Mouse (Mus musculus): ENCODE results near the gene Ush1g. TPM values are rescaled to one million over a fixed set of nuclear protein-coding genes. Genes with fewer than 3 reads are reported as not detected.
A peak's percentile ranks its signal among the peaks of the same experiment; 100 is the strongest.

Ush1g gene
- polyA plus RNA-seq, 1 experiment from 2014 or later = not detected

- no peak overlapping the region for H3K4me3 ChIP-seq (ENCODE audit: low read length)
- H3K36me3 ChIP-seq (ENCODE audit: insufficient read depth, low read length) = no peaks in the 10 kb centered on the region
- no peaks in the 10 kb centered on the region for H3K9me3 ChIP-seq (ENCODE audit: low read length)
Observed at GRCm38 (mm10) chr11:115275509-115275908, 46.3 kb downstream of the Ush1g start.

DNA sequence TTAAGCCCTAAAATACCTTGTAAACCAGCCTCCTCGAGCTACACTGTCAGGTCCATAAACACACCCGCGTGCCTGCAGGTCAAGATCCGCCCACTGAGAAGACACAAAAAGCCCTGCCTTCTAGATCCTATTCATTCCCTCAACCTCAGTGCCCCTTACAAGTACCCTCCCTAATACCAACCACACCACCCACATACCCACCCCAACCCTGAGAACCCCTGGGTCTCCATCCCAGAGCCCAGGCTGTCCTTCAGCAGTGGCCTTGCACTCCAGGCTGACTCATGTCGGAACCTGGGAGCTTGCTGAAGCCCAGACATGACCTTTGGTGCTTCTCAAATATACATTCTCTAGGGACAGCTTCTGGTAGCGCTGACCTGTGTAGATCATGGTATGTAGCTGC, 47.1 kb downstream of the Ush1g start:
- no peaks in the 10 kb centered on the region for H3K9me3 ChIP-seq (ENCODE audit: low read length)
- no peaks in the 10 kb centered on the region for H3K36me3 ChIP-seq (ENCODE audit: insufficient read depth, low read length)
- no peak overlapping the region for H3K4me3 ChIP-seq (ENCODE audit: low read length)
- no peak overlapping the region for H3K4me2 ChIP-seq (replicated peaks; ENCODE audit: low read depth, low read length)
- ATAC-seq (ENCODE audit: low FRiP score, low TSS enrichment) = no peak
- H3K4me1 ChIP-seq (ENCODE audit: insufficient read depth, low read length) = peaks cover 18% of the 10 kb centered on the region; the same call in 1 of the 2 replicates
- H3K9ac ChIP-seq (replicated peaks; ENCODE audit: low read length) = no peak overlapping the region
- H3K27ac ChIP-seq (ENCODE audit: low read length) = no peak overlapping the region
- no peaks in the 10 kb centered on the region for H3K27me3 ChIP-seq (ENCODE audit: insufficient read depth, low read length)
- WGBS = 81% methylated on average over 6 of the region's 6 CpGs

More at GRCm38 (mm10) chr11:115275509-115275908, 46.3 kb downstream of the Ush1g start:
- Histone ChIP-seq H3K27me3 (ENCODE audit: insufficient read depth, low read length) (no peaks in the 10 kb centered on the region), H3K9ac (replicated peaks; ENCODE audit: low read length) (no peak overlapping the region), H3K27ac (ENCODE audit: low read length) (no peak overlapping the region), H3K4me1 (ENCODE audit: insufficient read depth, low read length) (peaks cover 15% of the 10 kb centered on the region; the same call in 1 of the 2 replicates), H3K4me2 (replicated peaks; ENCODE audit: low read depth, low read length) (0 out of 2 replicates have a peak overlapping the region, but pooled peaks have one; percentile 81)
- 79% methylated on average over 6 of the region's 6 CpGs for WGBS
- no peak for ATAC-seq (ENCODE audit: low FRiP score, low TSS enrichment)

- Histone ChIP-seq H3K4me1 (ENCODE audit: insufficient read depth, low read length) (peaks cover 18% of the 10 kb centered on the region; the same call in 1 of the 2 replicates), H3K4me2 (replicated peaks; ENCODE audit: low read depth, low read length) (no peak overlapping the region), H3K9me3 (ENCODE audit: low read length) (no peaks in the 10 kb centered on the region), H3K27ac (ENCODE audit: low read length) (no peak overlapping the region), H3K36me3 (ENCODE audit: insufficient read depth, low read length) (no peaks in the 10 kb centered on the region), H3K27me3 (ENCODE audit: insufficient read depth, low read length) (no peaks in the 10 kb centered on the region), H3K4me3 (ENCODE audit: low read length) (no peak overlapping the region), H3K9ac (replicated peaks; ENCODE audit: low read length) (no peak overlapping the region)
- no peak for ATAC-seq (ENCODE audit: low FRiP score, low TSS enrichment)
- 82% methylated on average over 7 of the region's 7 CpGs for WGBS
Observed at GRCm38 (mm10) chr11:115274178-115274577, 47.7 kb downstream of the Ush1g start.

GRCm38 (mm10) chr11:115273735-115274134, 48.1 kb downstream of the Ush1g start:
- WGBS = 41% methylated on average over 7 of the region's 7 CpGs
- H3K27ac ChIP-seq (ENCODE audit: low read length) = no peak overlapping the region
- no peaks in the 10 kb centered on the region for H3K9me3 ChIP-seq (ENCODE audit: low read length)
- no peak overlapping the region for H3K9ac ChIP-seq (replicated peaks; ENCODE audit: low read length)
- H3K27me3 ChIP-seq (ENCODE audit: insufficient read depth, low read length) = peaks cover 4% of the 10 kb centered on the region
- no peak overlapping the region for H3K4me2 ChIP-seq (replicated peaks; ENCODE audit: low read depth, low read length)
- H3K4me3 ChIP-seq (ENCODE audit: low read length) = no peak overlapping the region
- no peaks in the 10 kb centered on the region for H3K36me3 ChIP-seq (ENCODE audit: insufficient read depth, low read length)
- peaks cover 18% of the 10 kb centered on the region; the same call in 1 of the 2 replicates for H3K4me1 ChIP-seq (ENCODE audit: insufficient read depth, low read length)
- no peak for ATAC-seq (ENCODE audit: low FRiP score, low TSS enrichment)

GRCm38 (mm10) chr11:115272894-115273498, 48.8 kb downstream of the Ush1g start:
- peaks cover 16% of the 10 kb centered on the region; the same call in 1 of the 2 replicates for H3K4me1 ChIP-seq (ENCODE audit: insufficient read depth, low read length)
- WGBS = 72% methylated on average over 10 of the region's 10 CpGs
- H3K9me3 ChIP-seq (ENCODE audit: low read length) = no peaks in the 10 kb centered on the region
- no peaks in the 10 kb centered on the region for H3K36me3 ChIP-seq (ENCODE audit: insufficient read depth, low read length)
- H3K4me2 ChIP-seq (replicated peaks; ENCODE audit: low read depth, low read length) = no peak overlapping the region
- H3K9ac ChIP-seq (replicated peaks; ENCODE audit: low read length) = 0 out of 2 replicates have a peak overlapping the region, but pooled peaks have one; percentile 29
- no peak overlapping the region for H3K4me3 ChIP-seq (ENCODE audit: low read length)
- ATAC-seq (ENCODE audit: low FRiP score, low TSS enrichment) = no peak
- peaks cover 11% of the 10 kb centered on the region for H3K27me3 ChIP-seq (ENCODE audit: insufficient read depth, low read length)
- H3K27ac ChIP-seq (ENCODE audit: low read length) = no peak overlapping the region

DNA sequence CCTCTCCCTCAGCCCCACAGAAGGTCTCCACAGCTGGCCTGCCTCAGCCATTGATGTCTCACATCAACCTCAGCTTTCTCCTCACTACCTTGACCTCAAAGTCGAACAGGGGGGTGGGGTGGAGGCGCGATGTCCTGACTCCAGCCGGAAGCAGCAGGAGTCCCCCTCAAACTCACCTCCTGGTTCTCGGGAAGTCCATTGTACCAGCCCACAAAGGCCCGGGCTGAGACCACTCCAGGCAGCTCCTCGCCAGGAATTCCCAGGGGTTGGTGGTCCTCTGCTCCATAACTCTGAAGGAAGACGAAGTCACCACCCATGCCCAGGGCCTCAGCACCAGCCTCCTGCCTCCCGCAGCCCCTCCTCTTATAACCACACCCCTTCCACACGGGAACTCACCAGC, 50.4 kb downstream of the Ush1g start:
- 64% methylated on average over 10 of the region's 10 CpGs for WGBS
- Histone ChIP-seq H3K36me3 (ENCODE audit: insufficient read depth, low read length) (no peaks in the 10 kb centered on the region), H3K27ac (ENCODE audit: low read length) (no peak overlapping the region), H3K4me2 (replicated peaks; ENCODE audit: low read depth, low read length) (no peak overlapping the region), H3K27me3 (ENCODE audit: insufficient read depth, low read length) (peaks cover 27% of the 10 kb centered on the region), H3K9me3 (ENCODE audit: low read length) (no peaks in the 10 kb centered on the region), H3K4me3 (ENCODE audit: low read length) (no peak overlapping the region), H3K9ac (replicated peaks; ENCODE audit: low read length) (no peak overlapping the region), H3K4me1 (ENCODE audit: insufficient read depth, low read length) (peaks cover 19% of the 10 kb centered on the region)
- ATAC-seq (ENCODE audit: low FRiP score, low TSS enrichment) = no peak

DNA sequence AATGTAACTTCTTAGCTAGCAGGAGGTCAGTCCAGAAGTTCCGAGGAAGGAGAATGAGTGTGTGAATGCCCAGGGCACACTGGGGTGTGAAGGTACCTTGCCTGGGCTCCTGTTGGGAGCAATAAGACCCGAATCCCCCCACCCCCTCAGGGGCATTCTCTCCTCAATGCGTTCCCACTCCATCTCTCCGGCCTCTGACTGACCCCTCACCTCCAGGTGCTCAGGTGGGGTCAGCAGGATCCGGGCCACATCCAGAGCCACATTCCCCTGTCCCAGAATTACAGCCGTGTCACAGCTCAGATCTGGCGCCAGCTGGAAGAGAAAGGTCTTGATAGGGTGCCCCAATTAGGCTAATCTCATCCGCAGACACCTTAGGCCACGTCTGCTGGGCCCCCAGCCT, 50.8 kb downstream of the Ush1g start:
- Histone ChIP-seq H3K27ac (ENCODE audit: low read length) (no peak overlapping the region), H3K4me1 (ENCODE audit: insufficient read depth, low read length) (peaks cover 18% of the 10 kb centered on the region), H3K9ac (replicated peaks; ENCODE audit: low read length) (no peak overlapping the region), H3K27me3 (ENCODE audit: insufficient read depth, low read length) (peaks cover 31% of the 10 kb centered on the region), H3K9me3 (ENCODE audit: low read length) (no peaks in the 10 kb centered on the region), H3K4me2 (replicated peaks; ENCODE audit: low read depth, low read length) (no peak overlapping the region), H3K36me3 (ENCODE audit: insufficient read depth, low read length) (no peaks in the 10 kb centered on the region), H3K4me3 (ENCODE audit: low read length) (no peak overlapping the region)
- ATAC-seq (ENCODE audit: low FRiP score, low TSS enrichment) = no peak
- WGBS = 72% methylated on average over 9 of the region's 9 CpGs

DNA sequence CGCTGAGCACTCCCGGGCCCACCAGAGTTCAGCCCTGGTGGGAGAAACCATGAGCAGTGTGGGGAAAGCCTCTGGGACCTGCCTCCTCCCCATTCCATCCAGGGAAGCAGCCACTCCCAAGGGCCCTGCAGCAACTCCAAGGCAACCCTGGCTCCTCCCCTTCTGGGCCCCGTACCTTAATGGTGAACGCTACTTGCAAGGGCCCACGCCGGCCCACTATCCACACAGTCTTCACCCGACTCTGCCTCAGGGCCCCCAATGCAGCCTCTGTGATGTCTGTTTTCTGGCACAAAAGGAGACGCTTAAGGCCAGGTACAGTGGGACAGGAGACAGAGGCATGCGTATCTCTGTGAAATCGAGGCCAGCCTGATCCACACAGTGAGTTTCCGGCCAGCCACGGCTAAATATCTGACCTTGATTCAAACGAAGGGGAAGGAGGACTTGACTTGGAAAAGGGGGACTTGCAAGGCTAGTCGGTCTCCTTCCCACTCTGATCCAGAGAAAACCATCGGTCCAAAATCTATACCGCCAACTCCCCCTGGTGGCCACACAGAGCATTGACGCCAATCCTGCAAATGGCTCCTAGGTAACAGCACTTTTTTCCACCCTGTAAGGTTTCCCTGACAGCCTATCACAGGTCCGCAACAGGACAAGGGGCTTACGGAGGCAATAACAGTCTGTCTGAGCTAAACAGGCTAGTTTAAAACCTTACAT, 51.5 kb downstream of the Ush1g start:
- WGBS = 26% methylated on average over 19 of the region's 19 CpGs
- no peaks in the 10 kb centered on the region for H3K36me3 ChIP-seq (ENCODE audit: insufficient read depth, low read length)

GRCm38 (mm10) chr11:115269330-115270066, 52.3 kb downstream of the Ush1g start:
- peaks cover 46% of the 10 kb centered on the region for H3K27me3 ChIP-seq (ENCODE audit: insufficient read depth, low read length)
- 84% methylated on average over 27 of the region's 27 CpGs for WGBS
- H3K9ac ChIP-seq (replicated peaks; ENCODE audit: low read length) = no peak overlapping the region
- H3K4me2 ChIP-seq (replicated peaks; ENCODE audit: low read depth, low read length) = no peak overlapping the region
- peaks cover 20% of the 10 kb centered on the region for H3K4me1 ChIP-seq (ENCODE audit: insufficient read depth, low read length)
- no peak for ATAC-seq (ENCODE audit: low FRiP score, low TSS enrichment)
- no peaks in the 10 kb centered on the region for H3K9me3 ChIP-seq (ENCODE audit: low read length)
- no peak overlapping the region for H3K4me3 ChIP-seq (ENCODE audit: low read length)
- no peaks in the 10 kb centered on the region for H3K36me3 ChIP-seq (ENCODE audit: insufficient read depth, low read length)
- H3K27ac ChIP-seq (ENCODE audit: low read length) = no peak overlapping the region

More for the DNA sequence above, 51.5 kb downstream of the Ush1g start:
- Histone ChIP-seq H3K9me3 (ENCODE audit: low read length) (no peaks in the 10 kb centered on the region), H3K4me1 (ENCODE audit: insufficient read depth, low read length) (peaks cover 16% of the 10 kb centered on the region), H3K4me2 (replicated peaks; ENCODE audit: low read depth, low read length) (no peak overlapping the region), H3K27ac (ENCODE audit: low read length) (no peak overlapping the region), H3K27me3 (ENCODE audit: insufficient read depth, low read length) (peaks cover 38% of the 10 kb centered on the region), H3K9ac (replicated peaks; ENCODE audit: low read length) (peak overlapping the region; percentile 22; the same call in 1 of the 2 replicates), H3K4me3 (ENCODE audit: low read length) (no peak overlapping the region)
- ATAC-seq (ENCODE audit: low FRiP score, low TSS enrichment) = no peak; the same call in 1 of the 2 replicates
